Mouse (Mus musculus) kidney, adult 9 months (tissue): ENCODE measurements around the gene Clip3.
A peak's percentile ranks its signal among the peaks of the same experiment; 100 is the strongest.

ENCODE experiments used
- DNase-seq: peaks from one replicate; pipeline ENCODE4 v3.0.0; 2022

The Clip3 gene

DNA sequence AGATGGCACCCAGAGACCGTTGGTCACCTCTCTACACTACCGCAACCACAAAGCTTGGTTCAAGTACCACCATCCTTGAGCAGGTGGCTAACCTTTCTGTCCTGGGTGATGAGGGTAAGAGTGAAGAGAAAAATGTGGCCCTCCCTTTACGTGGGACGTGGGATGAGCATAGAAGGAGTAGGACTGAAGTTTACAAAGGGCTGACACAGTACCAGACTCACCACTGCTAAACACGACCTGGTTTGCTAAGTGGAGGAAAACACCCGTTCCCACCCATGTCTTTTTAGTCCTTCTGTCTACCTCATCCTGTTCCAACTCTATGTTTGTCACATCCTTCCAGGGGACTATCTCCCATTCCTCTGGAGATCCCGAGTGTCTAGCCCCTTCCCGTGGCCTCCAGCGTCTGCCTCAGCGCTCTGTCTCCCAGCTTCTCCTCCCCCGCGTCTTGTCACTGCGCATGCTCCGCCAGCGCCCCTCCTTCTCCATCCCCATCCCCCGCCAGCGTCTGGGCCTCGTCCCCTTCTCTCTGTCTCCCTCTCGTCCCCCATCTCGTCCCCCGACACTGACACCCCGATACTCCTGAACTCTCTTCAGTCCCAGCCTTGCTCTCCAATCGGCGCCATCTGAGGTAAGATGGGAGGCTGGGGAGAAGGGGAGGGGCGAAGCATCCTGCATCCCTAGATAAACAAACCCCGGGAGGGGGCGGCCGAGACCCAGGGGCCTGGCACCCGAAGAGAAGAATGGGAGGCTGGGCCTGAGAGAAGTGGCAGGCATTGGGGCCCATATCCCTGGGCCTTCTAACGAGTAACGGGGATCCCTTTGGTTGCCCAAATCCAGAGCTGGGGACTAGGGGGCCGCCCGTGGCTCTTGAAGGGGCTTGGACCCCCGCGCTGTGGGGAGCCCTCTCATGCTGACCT is at the start of gene Clip3:
Gene Clip3 (plus strand): TSS at position 514 of the 917 bp plus-strand sequence.
- DNase-seq = no peak

DNA sequence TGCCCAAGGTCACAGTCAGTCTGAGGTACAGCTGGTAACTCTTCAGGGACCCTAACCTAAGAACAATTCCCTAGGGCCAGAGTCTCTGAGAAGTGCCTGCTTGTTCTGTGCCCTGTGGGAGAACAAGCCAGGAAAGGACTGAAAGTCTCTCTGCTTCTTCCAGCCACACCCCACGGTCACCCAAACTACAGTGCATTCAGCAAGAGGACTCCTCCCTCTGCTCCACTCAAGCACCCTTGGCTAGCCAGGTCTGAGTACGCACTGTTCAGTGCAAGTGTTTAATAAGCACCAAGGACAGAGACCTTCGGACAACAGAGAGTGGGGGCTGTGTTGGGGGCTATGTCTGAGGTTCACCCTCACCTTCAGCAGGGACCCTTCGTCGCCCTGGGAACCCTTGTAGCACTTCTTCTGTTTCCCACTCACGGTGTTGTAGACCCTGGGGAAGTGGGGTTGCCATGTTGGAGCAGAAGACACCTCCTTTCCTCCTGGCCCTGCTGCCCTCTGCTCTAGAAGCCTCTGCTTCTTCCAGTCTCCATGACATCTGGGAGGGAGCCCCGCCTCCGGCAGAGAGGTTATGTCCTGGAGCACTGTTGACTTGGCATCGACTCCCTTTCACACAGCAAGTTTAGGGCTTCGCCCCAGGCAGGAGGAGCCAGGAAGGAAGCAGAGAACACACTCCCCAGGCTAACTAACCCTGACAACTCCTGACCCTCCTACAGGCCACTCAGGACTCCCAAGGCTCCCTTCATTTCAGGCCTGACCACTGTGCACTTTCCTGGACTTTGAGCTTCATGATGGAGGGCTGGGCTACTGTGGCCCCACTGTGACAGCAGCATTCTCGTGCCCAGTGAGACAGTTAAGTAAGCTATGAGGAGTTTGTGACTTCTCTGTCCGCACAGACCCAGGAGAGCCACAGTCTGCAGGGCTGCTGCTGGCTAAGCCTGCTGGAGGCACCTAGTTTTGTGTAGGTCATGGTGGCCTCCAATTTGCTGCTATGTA is 39.3 kb upstream of the Clip3 start:
- DNase-seq = peak; percentile 82

DNA sequence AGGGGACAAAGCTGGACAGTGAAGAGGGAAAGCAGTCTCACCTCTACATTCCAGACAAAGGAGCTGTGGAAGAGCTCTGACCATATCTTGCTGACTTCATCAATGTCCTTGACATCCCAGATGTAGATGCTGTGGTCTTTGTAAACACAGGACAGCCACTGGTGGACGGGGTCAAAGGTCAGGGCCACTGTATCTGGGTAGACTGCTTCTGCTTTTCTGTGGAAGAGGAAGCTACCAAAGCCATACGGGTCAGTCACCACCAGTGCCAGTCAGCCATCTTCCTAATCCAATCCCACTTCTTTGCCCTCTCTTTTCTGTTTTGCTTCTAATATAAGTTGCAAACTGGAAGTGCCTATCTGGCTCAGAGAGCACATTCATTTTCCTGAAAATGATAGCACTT is 26.5 kb upstream of the Clip3 start:
- DNase-seq = no peak

DNA sequence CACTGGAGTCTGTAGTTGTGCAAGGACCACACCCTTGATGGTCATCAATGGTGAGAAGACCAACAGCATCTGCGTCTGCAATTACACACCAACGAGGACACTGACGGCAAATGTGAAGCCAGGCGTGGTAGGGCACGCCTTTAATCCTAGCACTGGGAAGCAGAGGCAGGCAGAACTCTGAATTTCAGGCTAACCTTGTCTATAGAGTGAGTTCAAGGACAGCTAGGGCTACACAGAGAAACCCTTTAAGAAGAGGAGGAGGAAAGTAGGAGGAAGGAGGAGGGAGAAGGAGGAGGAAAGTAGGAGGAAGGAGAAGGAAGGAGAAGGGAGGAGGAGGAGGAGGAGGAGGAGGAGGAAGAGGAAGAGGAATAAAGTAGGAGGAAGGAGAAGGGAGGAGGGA is 26.0 kb upstream of the Clip3 start:
- no peak for DNase-seq

DNA sequence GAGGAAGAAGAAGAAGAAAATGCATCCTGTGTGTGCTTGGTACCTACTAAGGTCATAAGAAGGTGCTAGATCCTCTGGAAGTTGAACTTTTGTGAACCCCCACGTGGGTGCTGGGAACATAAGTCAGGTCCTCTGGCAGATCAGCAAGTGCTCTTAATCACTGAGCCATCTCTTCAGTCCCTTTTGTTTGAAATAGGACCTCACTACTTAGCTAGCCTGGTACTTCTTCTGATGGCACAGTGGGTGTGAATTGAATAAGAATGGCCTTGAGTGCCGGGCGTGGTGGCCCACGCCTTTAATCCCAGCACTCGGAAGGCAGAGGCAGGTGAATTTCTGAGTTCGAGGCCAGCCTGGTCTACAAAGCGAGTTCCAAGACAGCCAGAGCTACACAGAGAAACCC is 25.6 kb upstream of the Clip3 start:
- no peak for DNase-seq

DNA sequence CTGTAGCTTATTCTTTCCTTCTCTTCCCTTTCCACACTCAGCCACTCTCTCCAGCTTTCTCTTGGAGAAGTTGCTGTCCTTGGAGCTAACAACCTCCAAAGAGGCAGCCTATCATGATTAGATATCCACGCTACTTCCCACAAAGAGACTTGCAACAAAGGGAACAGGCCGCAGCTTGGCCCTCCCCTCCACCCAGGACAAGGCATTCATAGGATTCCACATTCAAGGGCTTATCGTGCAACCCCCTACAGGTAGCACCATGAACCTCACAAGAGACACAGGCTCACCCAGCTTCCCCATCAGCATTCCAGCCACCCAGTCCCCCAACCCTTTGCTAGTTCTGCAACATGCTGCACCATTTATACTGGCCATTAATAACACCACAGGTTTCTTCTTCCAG is 24.7 kb upstream of the Clip3 start:
- DNase-seq = no peak

DNA sequence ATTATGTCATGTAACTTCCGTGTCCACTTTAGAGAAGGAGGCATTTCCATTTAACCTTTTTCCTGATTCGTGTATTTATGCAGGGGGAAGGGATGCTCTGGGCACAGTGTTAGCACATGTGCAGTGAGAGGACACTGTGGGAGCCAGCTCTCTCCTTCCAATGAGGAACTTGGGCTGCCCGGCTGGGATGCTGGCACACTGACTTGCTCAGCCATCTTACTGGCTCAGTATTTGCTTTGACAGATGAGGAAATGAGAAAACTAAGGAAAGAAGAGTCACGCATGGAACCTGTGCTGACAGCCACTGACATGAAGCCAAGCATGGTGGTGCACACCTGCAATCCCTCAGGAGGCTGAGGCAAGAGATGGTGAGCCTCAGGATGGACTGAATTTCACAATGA is 21.9 kb upstream of the Clip3 start:
- DNase-seq = no peak

DNA sequence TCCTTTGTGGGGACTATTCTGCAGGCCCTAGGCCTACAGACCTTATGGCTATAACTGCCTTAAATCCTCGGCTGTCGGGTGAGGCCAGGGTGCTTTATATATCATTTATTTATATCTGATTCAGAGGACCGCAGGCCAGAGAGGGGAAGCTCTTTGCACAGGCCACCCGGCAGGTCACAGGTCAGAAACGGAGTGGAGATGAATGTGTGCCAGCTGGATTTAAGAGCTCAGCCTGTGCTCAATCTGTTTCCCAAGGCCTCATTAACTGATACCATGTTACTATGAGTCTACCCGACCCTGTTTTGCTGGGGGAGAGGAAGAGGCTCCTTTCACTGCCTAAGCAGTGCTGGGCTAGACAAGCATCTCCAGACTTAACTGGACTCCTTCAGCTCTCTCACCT is 17.1 kb upstream of the Clip3 start:
- DNase-seq = no peak

DNA sequence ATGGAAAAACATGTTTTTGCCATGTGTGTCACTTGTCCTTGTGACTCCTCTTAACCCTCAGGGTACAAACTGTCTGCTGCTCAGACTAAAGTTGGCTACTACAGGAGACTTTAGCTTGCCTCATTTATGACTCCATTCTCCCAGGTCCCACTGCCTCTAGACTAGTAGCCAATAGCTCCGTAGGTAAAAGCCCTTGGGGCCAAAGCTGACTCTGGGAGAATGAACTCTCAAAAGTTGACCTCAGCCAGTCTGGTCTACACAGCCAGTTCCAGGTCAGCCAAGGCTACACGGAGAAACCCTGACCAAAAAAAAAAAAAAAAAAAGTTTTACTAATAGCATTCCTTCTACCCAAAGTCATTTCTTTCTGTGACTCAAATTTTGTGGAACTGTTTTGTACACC is 12.6 kb upstream of the Clip3 start:
- no peak for DNase-seq

DNA sequence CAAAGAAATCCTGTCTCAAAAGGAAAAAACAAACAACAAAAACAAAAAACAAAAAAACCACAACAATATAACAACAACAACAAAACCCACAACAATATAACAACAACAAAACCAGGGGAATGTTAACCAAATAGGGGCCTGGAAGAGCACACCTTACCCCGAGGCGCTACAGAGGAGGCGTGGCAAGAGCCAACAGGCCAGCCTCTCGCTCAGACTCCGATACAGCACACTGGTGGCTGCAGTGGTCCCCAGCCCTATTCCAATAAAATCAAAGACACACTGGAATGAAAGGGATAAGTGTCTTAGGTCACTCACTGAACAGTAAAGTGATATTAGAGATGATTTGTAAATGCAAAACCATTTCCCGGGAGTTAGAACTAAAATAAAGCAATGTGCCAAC is 12.0 kb upstream of the Clip3 start:
- no peak for DNase-seq

DNA sequence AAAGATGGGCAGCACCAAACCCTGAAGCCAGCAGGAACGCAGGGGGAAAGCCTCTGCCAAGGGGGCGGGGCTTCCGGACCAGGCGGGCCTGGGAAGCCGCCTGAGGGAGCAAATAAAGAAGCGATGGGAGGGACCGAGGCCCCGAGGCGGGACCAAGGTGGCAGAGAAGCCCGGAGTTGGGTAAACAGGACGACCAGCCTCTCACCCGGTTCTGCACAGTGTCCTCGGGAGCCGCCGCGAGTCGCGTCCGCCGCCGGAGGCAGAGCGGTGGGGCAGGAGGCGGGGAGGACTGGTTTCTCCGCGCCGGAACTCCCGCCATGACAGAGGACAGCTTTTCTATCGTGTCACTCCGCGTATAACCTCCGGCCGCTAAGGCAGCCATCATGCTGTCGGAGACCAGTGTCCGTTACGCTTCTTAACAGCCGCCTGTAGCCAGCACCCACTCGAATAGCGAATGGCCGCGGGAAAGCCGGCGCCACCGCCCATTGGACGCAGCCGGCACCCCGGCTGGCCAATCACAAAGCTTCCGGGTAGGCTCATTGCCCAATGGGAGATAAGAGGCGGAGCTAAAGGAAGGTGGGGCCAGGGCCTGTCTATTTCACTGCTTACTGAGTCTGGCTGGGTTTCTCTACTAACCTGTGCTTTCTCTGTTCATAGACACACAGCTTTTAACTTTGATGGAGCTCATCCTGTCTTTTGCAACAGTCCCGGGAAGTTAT is 11.4 kb upstream of the Clip3 start, which contains the start of the genes Thap8 and Wdr62:
Gene Thap8 (plus strand): TSS at position 144 of the 719 bp plus-strand sequence.
Gene Wdr62 (minus strand): TSS at position 469 of the 719 bp plus-strand sequence.
- DNase-seq = peak; percentile 94

DNA sequence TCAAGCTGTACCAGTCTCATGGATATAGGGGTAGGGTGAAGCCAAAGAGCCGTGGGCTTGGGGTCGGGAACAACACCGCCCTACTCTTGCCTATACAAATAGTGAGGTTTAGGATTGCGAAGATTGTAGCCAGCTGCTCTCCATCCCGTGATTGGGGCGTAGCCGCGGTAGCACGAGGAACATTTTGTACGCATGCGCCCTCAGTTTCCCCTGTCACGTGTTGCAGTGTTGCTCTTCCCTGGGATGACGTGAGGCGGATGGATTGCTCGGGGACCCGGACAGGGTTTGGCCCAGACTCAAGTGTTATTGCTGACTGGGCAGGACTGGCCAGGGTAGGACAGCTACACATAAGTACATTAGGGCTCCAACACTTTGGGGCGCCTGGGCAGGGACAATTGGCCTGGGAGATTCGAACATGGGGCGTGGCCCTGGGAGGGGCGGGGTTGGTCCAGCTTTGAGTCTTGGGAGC is 10.8 kb upstream of the Clip3 start:
- peak; percentile 90 for DNase-seq

DNA sequence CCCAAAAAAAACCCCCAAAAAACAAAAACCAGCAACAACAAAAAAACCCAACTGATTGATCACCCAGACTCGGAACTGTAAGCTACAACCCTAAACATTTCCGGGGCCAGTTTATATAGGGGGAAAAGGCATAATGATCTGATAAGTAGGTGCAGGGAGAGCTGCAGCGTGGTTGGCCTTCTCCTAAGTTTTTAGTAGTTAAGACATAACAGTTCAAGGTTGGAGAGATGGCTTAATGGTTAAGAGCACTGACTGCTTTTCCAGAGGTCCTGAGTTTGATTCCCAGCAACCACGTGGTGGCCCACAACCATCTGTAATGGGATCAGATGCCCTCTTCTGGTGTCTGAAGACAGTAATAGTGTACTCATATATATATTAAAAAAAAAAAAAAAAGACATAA is 10.0 kb upstream of the Clip3 start:
- DNase-seq = no peak

DNA sequence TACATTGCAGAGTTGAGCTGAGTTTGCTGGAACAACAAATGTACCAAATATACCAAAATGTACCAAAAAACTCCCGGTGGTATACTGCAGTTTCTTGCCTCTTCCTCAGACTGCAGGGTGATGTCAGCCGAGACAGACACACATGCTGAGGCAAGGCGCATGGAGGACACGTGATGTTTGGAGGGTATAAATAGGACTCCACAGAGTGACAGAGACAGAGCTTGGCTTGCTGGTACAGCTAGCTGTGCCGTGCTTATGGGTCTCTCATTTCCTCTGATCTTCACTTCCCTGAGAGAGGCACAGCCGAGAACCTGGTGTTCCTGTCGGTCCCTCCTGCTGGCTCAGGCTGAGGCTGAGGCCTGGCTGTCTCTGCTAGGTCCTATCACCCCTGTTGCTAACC is 8.8 kb upstream of the Clip3 start:
- no peak for DNase-seq

DNA sequence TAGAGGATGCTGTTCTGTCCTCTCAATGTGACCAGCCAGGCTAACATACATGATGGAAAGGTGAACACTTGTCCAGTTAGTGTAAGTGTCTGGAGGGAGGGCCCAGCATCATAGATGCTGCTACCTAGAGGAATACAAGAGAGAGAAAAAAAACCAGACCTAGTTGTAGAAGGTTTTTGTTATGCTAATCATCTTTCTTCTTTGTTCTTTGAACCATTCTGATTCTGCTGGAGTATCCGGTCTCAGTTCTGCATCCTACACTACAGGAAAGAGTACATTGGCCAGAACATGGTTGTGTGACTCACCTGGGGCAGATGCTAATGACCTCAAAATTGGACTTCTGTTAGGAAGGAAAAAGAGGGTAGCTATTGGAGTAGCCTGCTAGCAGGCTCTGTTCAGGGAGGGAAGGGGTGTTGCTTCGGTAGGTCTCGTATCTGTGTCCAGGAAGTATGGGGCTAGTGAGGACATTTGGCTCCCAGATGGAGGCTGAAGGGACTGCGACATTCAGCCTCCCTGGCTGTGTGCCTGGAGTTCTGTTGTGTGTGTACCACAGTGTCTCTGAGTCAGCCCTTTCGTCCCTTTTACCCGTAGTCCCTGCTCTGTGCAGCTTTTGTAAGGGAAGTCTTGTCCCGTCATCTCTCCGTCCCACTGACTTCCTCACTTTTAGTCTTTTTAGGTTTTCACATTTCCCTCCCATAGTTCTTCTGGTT is 4.7 kb upstream of the Clip3 start:
- DNase-seq = no peak

DNA sequence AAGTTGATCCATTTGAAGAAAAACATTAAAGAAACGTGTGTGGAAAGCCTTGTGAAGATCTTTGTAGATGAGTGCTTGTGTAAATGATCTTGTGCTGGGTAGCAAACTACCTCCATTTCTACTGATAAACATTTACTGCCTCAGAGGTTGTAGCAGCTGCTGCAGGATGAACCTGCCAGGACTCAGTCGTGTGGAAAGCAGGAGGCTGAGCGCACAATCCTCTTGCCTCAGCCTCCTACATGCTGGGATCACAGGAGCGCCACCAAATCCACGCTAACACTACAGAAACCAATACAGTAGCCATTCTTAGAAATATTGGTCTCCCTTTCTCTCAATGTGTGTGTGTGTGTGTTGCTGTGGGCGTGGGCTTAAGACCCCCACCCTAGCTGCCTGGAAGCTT is 3.5 kb upstream of the Clip3 start:
- no peak for DNase-seq

DNA sequence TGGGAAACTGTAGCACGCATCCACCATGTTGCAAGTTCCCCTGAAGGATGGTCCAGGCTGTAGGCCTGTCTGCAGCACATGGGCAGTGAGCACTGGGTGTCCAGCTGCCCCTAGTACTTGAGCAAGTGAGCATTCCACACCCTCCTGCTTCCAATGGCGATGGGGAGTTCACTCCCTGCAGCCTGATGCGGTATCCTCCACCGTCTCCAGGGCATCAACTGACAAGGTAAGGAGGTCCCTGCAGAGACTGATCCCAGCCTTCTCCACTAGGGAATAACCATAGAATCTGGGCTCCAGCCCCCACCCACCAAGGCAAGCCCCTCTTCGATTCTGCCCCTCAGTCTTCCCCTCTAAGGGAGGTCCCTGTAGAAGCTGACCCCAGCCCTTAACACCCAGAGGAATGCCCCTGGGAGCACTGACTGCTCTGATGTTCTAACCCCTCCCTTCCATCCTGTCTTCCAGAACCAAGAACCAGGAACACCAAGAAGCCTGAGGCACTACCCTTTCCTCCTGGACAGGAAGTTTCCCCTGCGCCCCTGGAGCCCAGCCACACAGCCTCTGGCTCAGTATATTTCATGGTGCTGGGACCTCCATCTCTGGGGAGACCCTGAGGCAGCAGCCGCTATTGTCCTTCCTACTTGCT is 2.3 kb upstream of the Clip3 start:
- no peak for DNase-seq

DNA sequence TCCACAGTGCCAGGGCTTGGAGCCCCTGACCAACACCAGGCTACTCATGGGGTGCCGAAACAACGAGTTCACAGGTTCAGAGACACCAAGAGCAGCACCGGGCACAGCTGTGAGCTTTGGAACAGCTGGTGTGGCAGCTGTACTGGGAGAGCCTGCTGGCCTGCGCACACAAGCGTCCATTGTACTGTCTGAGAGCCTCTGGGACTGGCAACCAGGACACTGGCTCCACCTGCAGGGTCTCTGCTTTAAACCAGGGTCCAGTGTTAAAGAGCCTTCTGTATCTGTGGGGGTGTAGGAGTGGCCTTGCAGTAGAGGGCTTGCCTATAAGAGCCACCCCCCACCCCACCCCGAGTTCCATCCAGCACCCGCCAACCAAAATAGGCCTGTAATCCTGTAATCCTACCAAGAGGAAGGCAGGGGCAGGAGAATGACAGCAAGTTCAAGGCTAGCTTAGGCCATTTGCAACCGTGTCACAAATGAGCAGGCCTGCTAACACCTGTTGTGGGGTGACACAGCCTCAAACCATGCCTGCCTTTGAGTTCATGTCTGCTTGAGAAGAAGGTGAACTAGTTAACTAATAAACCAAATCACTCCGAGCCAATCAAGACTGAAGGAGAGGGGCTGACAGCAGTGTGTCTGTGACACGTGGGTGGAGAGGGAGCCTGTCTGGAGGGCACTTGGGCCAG is 1.7 kb upstream of the Clip3 start:
- no peak for DNase-seq

DNA sequence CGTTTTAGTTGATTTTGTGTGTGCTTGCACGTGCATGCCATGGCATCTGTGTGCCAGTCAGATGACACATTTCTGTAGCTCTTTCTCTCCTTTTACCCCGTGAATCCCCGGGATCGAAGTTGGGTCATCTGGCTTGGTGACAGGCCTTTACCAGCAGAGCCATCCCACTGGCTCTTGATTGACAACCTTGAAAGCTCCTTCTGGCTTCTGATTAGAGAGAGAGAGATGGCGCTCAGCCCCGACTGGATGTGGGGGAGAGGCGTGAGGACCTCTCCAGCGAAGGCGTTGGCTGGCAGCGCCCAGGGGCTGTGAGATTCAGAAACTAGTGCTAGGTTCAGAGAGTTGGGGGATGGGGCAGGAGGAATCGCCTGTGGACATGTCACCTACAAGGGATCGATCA is 2.3 kb downstream of the Clip3 start:
- DNase-seq = no peak

DNA sequence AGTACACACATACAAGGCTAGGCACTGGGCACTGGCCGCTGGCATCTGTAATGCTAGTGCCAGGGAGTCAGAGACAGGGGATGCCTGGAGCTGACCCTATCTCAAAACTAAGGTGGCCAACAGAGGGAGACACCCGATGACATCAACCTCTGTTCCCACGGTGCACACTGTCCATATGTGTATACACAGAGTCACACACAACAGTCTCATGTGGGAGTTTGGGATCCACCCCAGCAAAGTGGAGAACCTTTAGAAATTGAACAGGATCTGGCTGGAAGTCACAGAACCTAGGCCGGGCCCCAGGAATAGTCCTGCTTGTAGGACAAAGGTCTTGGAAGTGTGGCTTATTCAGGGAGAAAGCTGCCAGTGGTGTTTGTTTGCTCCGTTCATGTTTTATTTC is 2.8 kb downstream of the Clip3 start:
- no peak for DNase-seq

DNA sequence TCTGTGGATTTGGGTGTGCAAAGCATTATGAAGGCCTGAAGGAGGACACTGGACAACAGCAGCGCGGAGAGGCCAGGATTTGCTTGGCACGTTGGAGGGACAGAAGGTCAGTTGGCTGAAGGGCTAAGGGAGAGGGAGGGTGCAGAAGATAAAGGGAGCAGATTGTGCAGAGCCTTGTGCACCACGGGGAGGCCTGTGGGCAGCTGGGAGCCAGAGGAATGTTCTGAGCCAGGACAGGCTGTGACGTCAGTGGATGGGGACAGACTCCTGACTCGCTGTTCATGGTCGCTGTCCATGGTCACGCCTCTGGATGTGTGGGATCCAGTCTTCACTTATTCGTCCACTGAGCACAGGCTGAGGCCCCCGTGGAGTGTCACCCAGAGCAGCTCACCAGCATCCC is 3.6 kb downstream of the Clip3 start:
- no peak for DNase-seq
